18 mouse cellular contexts compared by ENCODE assay signal in genomic region chr14:31194441-31194840, GRCm38 (mm10). TPM values are rescaled to one million over a fixed set of nuclear protein-coding genes. Genes with fewer than 3 reads are reported as not detected.
A peak's percentile ranks its signal among the peaks of the same experiment; 100 is the strongest.
DNase-seq lines count a peak whose midpoint lies in the region; ATAC-seq and TF ChIP-seq lines count a peak whose summit lies in the region.
"Had no signal": no experiment of that assay in that cellular context is flagged by ENCODE, and none has a peak within 500 bp of the region (broad histone marks: within the 10 kb centered on the region; RNA-seq: fewer than 3 reads in every experiment).

No protein-coding gene starts in this region.

- no peaks in the 10 kb centered on the region for H3K9me3 ChIP-seq in heart, embryonic 12.5 days (replicated peaks)
- no peaks in the 10 kb centered on the region for H3K9me3 ChIP-seq in heart, embryonic 10.5 days
- H3K9me3 ChIP-seq in liver, postnatal 0 days (ENCODE audit: low read length): no peaks in the 10 kb centered on the region
- H3K9me3 ChIP-seq in liver, embryonic 11.5 days (ENCODE audit: control insufficient read depth, low read length): no peaks in the 10 kb centered on the region
- H3K9me3 ChIP-seq: embryonic facial prominence, embryonic 15.5 days; hindbrain, embryonic 12.5 days; limb, embryonic 12.5 days; megakaryocyte, embryonic 14.5 days; midbrain, embryonic 15.5 days had no signal

- H3K9ac ChIP-seq in heart, embryonic 12.5 days: no peak overlapping the region
- no peak overlapping the region for H3K9ac ChIP-seq in liver, postnatal 0 days (replicated peaks)
- H3K9ac ChIP-seq in liver, embryonic 11.5 days (ENCODE audit: low read depth, low read length): no peak overlapping the region
- H3K9ac ChIP-seq: embryonic facial prominence, embryonic 15.5 days; hindbrain, embryonic 12.5 days; limb, embryonic 12.5 days; liver, embryonic 14.5 days; midbrain, embryonic 15.5 days had no signal

- no peaks in the 10 kb centered on the region for H3K27me3 ChIP-seq in heart, embryonic 12.5 days (replicated peaks)
- H3K27me3 ChIP-seq in heart, embryonic 10.5 days (ENCODE audit: insufficient read depth, poor library complexity, severe bottlenecking): no peaks in the 10 kb centered on the region
- no peaks in the 10 kb centered on the region for H3K27me3 ChIP-seq in liver, postnatal 0 days (ENCODE audit: insufficient read depth, low read length)
- no peaks in the 10 kb centered on the region for H3K27me3 ChIP-seq in liver, embryonic 11.5 days (replicated peaks; ENCODE audit: control insufficient read depth, insufficient read depth, low read length)
- H3K27me3 ChIP-seq: embryonic facial prominence, embryonic 15.5 days; hindbrain, embryonic 12.5 days; limb, embryonic 12.5 days; megakaryocyte, embryonic 14.5 days; midbrain, embryonic 15.5 days; Patski had no signal

- TF ChIP-seq CTCF in liver, postnatal 0 days (IDR thresholded peaks at IDR 0.05; ENCODE audit: low read depth): no peak

- H3K79me2 ChIP-seq in macrophage (ENCODE audit: inconsistent target): peaks cover 93% of the 10 kb centered on the region

- DNase-seq in heart, embryonic 10.5 days (ENCODE audit: low spot score): no peak
- DNase-seq in liver, postnatal 0 days: no peak
- DNase-seq in liver, embryonic 11.5 days (ENCODE audit: low spot score): no peak
- DNase-seq in gastrocnemius, postnatal 10 days: no peak
- DNase-seq in embryo, embryonic 10 days (ENCODE audit: low spot score): no peak
- DNase-seq: embryo, embryonic 11 days; right cerebral cortex, adult 18-20 months had no signal

- H3K27ac ChIP-seq in heart, embryonic 12.5 days (ENCODE audit: poor library complexity, severe bottlenecking): 0 out of 2 replicates have a peak overlapping the region, but pooled peaks have one; percentile 62
- H3K27ac ChIP-seq in heart, embryonic 10.5 days: no peak overlapping the region
- 0 out of 2 replicates have a peak overlapping the region, but pooled peaks have one; percentile 65 for H3K27ac ChIP-seq in liver, postnatal 0 days (ENCODE audit: low read depth)
- H3K27ac ChIP-seq in liver, embryonic 11.5 days (ENCODE audit: low read depth, low read length): no peak overlapping the region
- H3K27ac ChIP-seq in macrophage: peak overlapping the region; percentile 71
- H3K27ac ChIP-seq: hindbrain, embryonic 12.5 days; limb, embryonic 12.5 days; liver, embryonic 14.5 days; midbrain, embryonic 15.5 days had no signal

- H3K36me3 ChIP-seq in heart, embryonic 12.5 days: peaks cover 84% of the 10 kb centered on the region
- peaks cover 98% of the 10 kb centered on the region for H3K36me3 ChIP-seq in heart, embryonic 10.5 days
- peaks cover 70% of the 10 kb centered on the region for H3K36me3 ChIP-seq in liver, postnatal 0 days (replicated peaks; ENCODE audit: insufficient read depth, low read length)
- peaks cover 45% of the 10 kb centered on the region for H3K36me3 ChIP-seq in liver, embryonic 11.5 days (ENCODE audit: control insufficient read depth, insufficient read depth, low read length)
- peaks cover 35% of the 10 kb centered on the region for H3K36me3 ChIP-seq in macrophage (ENCODE audit: inconsistent target)

- no peak for ATAC-seq in heart, embryonic 12.5 days (ENCODE audit: insufficient number of reproducible peaks, low FRiP score)
- no peak for ATAC-seq in liver, postnatal 0 days
- no peak for ATAC-seq in liver, embryonic 11.5 days (replicated peaks; ENCODE audit: low FRiP score)
- ATAC-seq in CD4-positive, CD25-positive, alpha-beta regulatory T cell, adult 4 months: peak; percentile 56
- ATAC-seq: intestine, postnatal 0 days; midbrain, embryonic 15.5 days; Patski had no signal

- no peak overlapping the region for H3K4me3 ChIP-seq in heart, embryonic 12.5 days
- H3K4me3 ChIP-seq in heart, embryonic 10.5 days: no peak overlapping the region
- no peak overlapping the region for H3K4me3 ChIP-seq in liver, postnatal 0 days (ENCODE audit: low read depth, low read length)
- no peak overlapping the region for H3K4me3 ChIP-seq in liver, embryonic 11.5 days (ENCODE audit: low read depth, low read length)
- no peak overlapping the region for H3K4me3 ChIP-seq in macrophage (ENCODE audit: inconsistent target)
- H3K4me3 ChIP-seq: embryonic facial prominence, embryonic 15.5 days; hindbrain, embryonic 12.5 days; limb, embryonic 12.5 days; midbrain, embryonic 15.5 days had no signal

- no peak for TF ChIP-seq EP300 in liver, postnatal 0 days (IDR thresholded peaks at IDR 0.05; ENCODE audit: low read depth)

- 70% methylated on average over 2 of the region's 2 CpGs for WGBS in heart, embryonic 12.5 days
- 88% methylated on average over 2 of the region's 2 CpGs for WGBS in heart, embryonic 10.5 days
- WGBS in liver, postnatal 0 days (ENCODE audit: insufficient replicate concordance): 60% methylated on average over 2 of the region's 2 CpGs
- 78% methylated on average over 2 of the region's 2 CpGs for WGBS in liver, embryonic 11.5 days
- WGBS in macrophage (ENCODE audit: missing documents): 88% methylated on average over 2 of the region's 2 CpGs

- peaks cover 85% of the 10 kb centered on the region for H3K4me1 ChIP-seq in heart, embryonic 12.5 days (replicated peaks)
- H3K4me1 ChIP-seq in heart, embryonic 10.5 days: peaks cover 31% of the 10 kb centered on the region
- H3K4me1 ChIP-seq in liver, postnatal 0 days (ENCODE audit: insufficient read depth): peaks cover 31% of the 10 kb centered on the region
- peaks cover 7% of the 10 kb centered on the region for H3K4me1 ChIP-seq in liver, embryonic 11.5 days (replicated peaks; ENCODE audit: control insufficient read depth, insufficient read depth, low read length)
- H3K4me1 ChIP-seq: limb, embryonic 12.5 days had no signal

- H3K4me2 ChIP-seq in heart, embryonic 12.5 days: no peak overlapping the region
- H3K4me2 ChIP-seq in liver, postnatal 0 days (ENCODE audit: low read depth, low read length): no peak overlapping the region
- no peak overlapping the region for H3K4me2 ChIP-seq in liver, embryonic 11.5 days
- H3K4me2 ChIP-seq: embryonic facial prominence, embryonic 15.5 days; hindbrain, embryonic 12.5 days; limb, embryonic 12.5 days; midbrain, embryonic 15.5 days had no signal

RNA-seq across cellular contexts. Expression of gene Tnnc1, which starts 13.7 kb away (rescaled TPM):
- polyA plus RNA-seq in heart, embryonic 12.5 days (2016; fragmentation: Nextera tagmentation; extraction: Ambion mirVana): 3,183 and 3,245 TPM in 2 replicates
- 1,899 and 2,942 TPM in 2 replicates for polyA plus RNA-seq in heart, embryonic 10.5 days (2016; fragmentation: Nextera tagmentation; extraction: Ambion mirVana)
- 3.9 and 8.4 TPM in 2 replicates for polyA plus RNA-seq in liver, postnatal 0 days (2015; fragmentation: Nextera tagmentation; extraction: Ambion mirVana)
- 17.6 and 39.0 TPM in 2 replicates for polyA plus RNA-seq in liver, embryonic 11.5 days (2014; fragmentation: Nextera tagmentation; extraction: Ambion mirVana)
- not detected for polyA plus RNA-seq in CD4-positive, CD25-positive, alpha-beta regulatory T cell, adult 4 months (2017; shearing (Covaris generic))
- 10 to 100 TPM in 1 of 26 experiments, 1 to 10 TPM in 25; 1.2 to 10.1 (median 6.3) TPM for total RNA-seq in macrophage (2018; cell fraction: chromatin; rRNA removed)
- total RNA-seq in macrophage (2018; cell fraction: cytosol; rRNA removed): 1 to 10 TPM in 24 of 26 experiments, under 1 TPM in 2; 0.89 to 3.3 (median 1.7) TPM
- total RNA-seq in macrophage (2018; cell fraction: nucleus; rRNA removed): 10 to 100 TPM in 1 of 26 experiments, 1 to 10 TPM in 23, not detected in 2; 1.5 to 12.4 (median 3.9) TPM
- polyA plus RNA-seq in macrophage (2018): 0.50 to 1.8 TPM (median 0.95 TPM) in 3 replicates
- 100 to 1,000 TPM; 197 to 292 TPM for total RNA-seq in gastrocnemius, postnatal 10 days (2021)

RNA-seq across cellular contexts. Expression of gene Nisch, which starts 22.3 kb away (rescaled TPM):
- polyA plus RNA-seq in heart, embryonic 12.5 days (2016; fragmentation: Nextera tagmentation; extraction: Ambion mirVana): 446 and 471 TPM in 2 replicates
- polyA plus RNA-seq in heart, embryonic 10.5 days (2016; fragmentation: Nextera tagmentation; extraction: Ambion mirVana): 457 and 500 TPM in 2 replicates
- 51.1 and 65.0 TPM in 2 replicates for polyA plus RNA-seq in liver, postnatal 0 days (2015; fragmentation: Nextera tagmentation; extraction: Ambion mirVana)
- 228 and 245 TPM in 2 replicates for polyA plus RNA-seq in liver, embryonic 11.5 days (2014; fragmentation: Nextera tagmentation; extraction: Ambion mirVana)
- polyA plus RNA-seq in CD4-positive, CD25-positive, alpha-beta regulatory T cell, adult 4 months (2017; shearing (Covaris generic)): 100 to 1,000 TPM; 151 to 190 TPM
- total RNA-seq in macrophage (2018; cell fraction: chromatin; rRNA removed): 1,000 to 10,000 TPM in 24 of 26 experiments, 100 to 1,000 TPM in 2; 665 to 2,090 (median 1,583) TPM
- total RNA-seq in macrophage (2018; cell fraction: cytosol; rRNA removed): 100 to 1,000 TPM; 112 to 253 (median 171) TPM
- 1,000 to 10,000 TPM in 7 of 26 experiments, 100 to 1,000 TPM in 19; 420 to 1,439 (median 890) TPM for total RNA-seq in macrophage (2018; cell fraction: nucleus; rRNA removed)
- polyA plus RNA-seq in macrophage (2018): 163 to 251 TPM (median 201 TPM) in 3 replicates
- total RNA-seq in gastrocnemius, postnatal 10 days (2021): 100 to 1,000 TPM; 133 to 183 TPM

RNA-seq across cellular contexts. Expression of gene Sema3g, which starts 23.2 kb away (rescaled TPM):
- polyA plus RNA-seq in heart, embryonic 12.5 days (2016; fragmentation: Nextera tagmentation; extraction: Ambion mirVana): 0.34 and 0.50 TPM in 2 replicates
- polyA plus RNA-seq in heart, embryonic 10.5 days (2016; fragmentation: Nextera tagmentation; extraction: Ambion mirVana): 0.47 and 0.54 TPM in 2 replicates
- polyA plus RNA-seq in liver, postnatal 0 days (2015; fragmentation: Nextera tagmentation; extraction: Ambion mirVana): 0.04 and 0.06 TPM in 2 replicates
- 0.10 TPM in 1 of 2 replicates, not detected in the other for polyA plus RNA-seq in liver, embryonic 11.5 days (2014; fragmentation: Nextera tagmentation; extraction: Ambion mirVana)
- not detected for polyA plus RNA-seq in CD4-positive, CD25-positive, alpha-beta regulatory T cell, adult 4 months (2017; shearing (Covaris generic))
- 1 to 10 TPM in 3 of 26 experiments, under 1 TPM in 12, not detected in 11; 0.16 to 1.7 (median 0.55) TPM for total RNA-seq in macrophage (2018; cell fraction: chromatin; rRNA removed)
- under 1 TPM in 18 of 26 experiments, not detected in 8; 0.04 to 0.38 (median 0.11) TPM for total RNA-seq in macrophage (2018; cell fraction: cytosol; rRNA removed)
- total RNA-seq in macrophage (2018; cell fraction: nucleus; rRNA removed): 1 to 10 TPM in 1 of 26 experiments, under 1 TPM in 18, not detected in 7; 0.22 to 1.3 (median 0.37) TPM
- polyA plus RNA-seq in macrophage (2018): not detected in 3 replicates
- 1 to 10 TPM; 7.5 to 8.7 TPM for total RNA-seq in gastrocnemius, postnatal 10 days (2021)

RNA-seq across cellular contexts. Expression of gene Stab1, which starts 26.0 kb away (rescaled TPM):
- polyA plus RNA-seq in heart, embryonic 12.5 days (2016; fragmentation: Nextera tagmentation; extraction: Ambion mirVana): 48.3 and 56.7 TPM in 2 replicates
- polyA plus RNA-seq in heart, embryonic 10.5 days (2016; fragmentation: Nextera tagmentation; extraction: Ambion mirVana): 28.9 and 30.2 TPM in 2 replicates
- 34.7 and 42.5 TPM in 2 replicates for polyA plus RNA-seq in liver, postnatal 0 days (2015; fragmentation: Nextera tagmentation; extraction: Ambion mirVana)
- 25.3 and 39.9 TPM in 2 replicates for polyA plus RNA-seq in liver, embryonic 11.5 days (2014; fragmentation: Nextera tagmentation; extraction: Ambion mirVana)
- 1 to 10 TPM in 1 of 2 experiments, under 1 TPM in 1; 0.91 to 2.7 TPM for polyA plus RNA-seq in CD4-positive, CD25-positive, alpha-beta regulatory T cell, adult 4 months (2017; shearing (Covaris generic))
- 1,000 to 10,000 TPM in 23 of 26 experiments, 100 to 1,000 TPM in 3; 175 to 4,782 (median 2,271) TPM for total RNA-seq in macrophage (2018; cell fraction: chromatin; rRNA removed)
- total RNA-seq in macrophage (2018; cell fraction: cytosol; rRNA removed): 100 to 1,000 TPM in 25 of 26 experiments, 10 to 100 TPM in 1; 91.4 to 838 (median 312) TPM
- total RNA-seq in macrophage (2018; cell fraction: nucleus; rRNA removed): 1,000 to 10,000 TPM in 14 of 26 experiments, 100 to 1,000 TPM in 12; 325 to 5,560 (median 1,024) TPM
- polyA plus RNA-seq in macrophage (2018): 241 to 829 TPM (median 623 TPM) in 3 replicates
- total RNA-seq in gastrocnemius, postnatal 10 days (2021): 10 to 100 TPM; 45.3 to 54.3 TPM

RNA-seq across cellular contexts. Expression of gene Phf7, which starts 56.7 kb away (rescaled TPM):
- polyA plus RNA-seq in heart, embryonic 12.5 days (2016; fragmentation: Nextera tagmentation; extraction: Ambion mirVana): 8.1 and 11.6 TPM in 2 replicates
- 8.4 and 11.8 TPM in 2 replicates for polyA plus RNA-seq in heart, embryonic 10.5 days (2016; fragmentation: Nextera tagmentation; extraction: Ambion mirVana)
- 7.3 and 8.3 TPM in 2 replicates for polyA plus RNA-seq in liver, postnatal 0 days (2015; fragmentation: Nextera tagmentation; extraction: Ambion mirVana)
- 14.9 and 15.0 TPM in 2 replicates for polyA plus RNA-seq in liver, embryonic 11.5 days (2014; fragmentation: Nextera tagmentation; extraction: Ambion mirVana)
- 10 to 100 TPM; 11.8 to 12.2 TPM for polyA plus RNA-seq in CD4-positive, CD25-positive, alpha-beta regulatory T cell, adult 4 months (2017; shearing (Covaris generic))
- 10 to 100 TPM in 5 of 26 experiments, 1 to 10 TPM in 20, under 1 TPM in 1; 0.71 to 18.9 (median 6.1) TPM for total RNA-seq in macrophage (2018; cell fraction: chromatin; rRNA removed)
- total RNA-seq in macrophage (2018; cell fraction: cytosol; rRNA removed): 1 to 10 TPM; 3.3 to 8.1 (median 4.7) TPM
- total RNA-seq in macrophage (2018; cell fraction: nucleus; rRNA removed): 10 to 100 TPM in 2 of 26 experiments, 1 to 10 TPM in 24; 1.6 to 11.8 (median 5.3) TPM
- 4.8 to 7.5 TPM (median 6.3 TPM) in 3 replicates for polyA plus RNA-seq in macrophage (2018)
- 1 to 10 TPM; 6.2 to 6.7 TPM for total RNA-seq in gastrocnemius, postnatal 10 days (2021)

Comparison
In these comparisons a context has a peak if more than half of its experiments do, and no peak if none do; other contexts are left out.
1. H3K27ac ChIP-seq: peak in heart, embryonic 12.5 days (single experiment), liver, postnatal 0 days (single experiment) and macrophage (single experiment); none in heart, embryonic 10.5 days (single experiment) and liver, embryonic 11.5 days (single experiment).
2. RNA of gene Tnnc1, which starts 13.7 kb away (polyA plus RNA-seq): 3,183 to 3,245 TPM in heart, embryonic 12.5 days and 1,899 to 2,942 TPM in heart, embryonic 10.5 days; 17.6 to 39.0 TPM in liver, embryonic 11.5 days, 3.9 to 8.4 TPM in liver, postnatal 0 days, 0.50 to 1.8 TPM in macrophage and not detected in CD4-positive, CD25-positive, alpha-beta regulatory T cell, adult 4 months; every median in the first group is over 10 times any median in the second.